8 mouse cellular contexts compared by ENCODE assay signal in genomic region chr15:8967573-8968228, GRCm38 (mm10). TPM values are rescaled to one million over a fixed set of nuclear protein-coding genes. Genes with fewer than 3 reads are reported as not detected.
DNase-seq lines count a peak whose midpoint lies in the region; ATAC-seq lines count a peak whose summit lies in the region.

Gene Ranbp3l (plus strand): TSS chr15:8967949.

- 26% methylated on average over 18 of the region's 18 CpGs for WGBS in intestine, embryonic 14.5 days
- WGBS in limb, embryonic 13.5 days, result 61% methylated on average over 18 of the region's 18 CpGs
- 62% methylated on average over 18 of the region's 18 CpGs for WGBS in neural tube, embryonic 14.5 days

- H3K9me3 ChIP-seq in intestine, embryonic 14.5 days (ENCODE audit: control insufficient read depth, low read length), result no peaks in the 10 kb centered on the region
- no peaks in the 10 kb centered on the region for H3K9me3 ChIP-seq in limb, embryonic 13.5 days
- no peaks in the 10 kb centered on the region for H3K9me3 ChIP-seq in neural tube, embryonic 14.5 days (ENCODE audit: control insufficient read depth, low read length)

- H3K36me3 ChIP-seq in intestine, embryonic 14.5 days (ENCODE audit: control insufficient read depth, insufficient read depth, low read length), result no peaks in the 10 kb centered on the region
- H3K36me3 ChIP-seq in limb, embryonic 13.5 days, result no peaks in the 10 kb centered on the region
- no peaks in the 10 kb centered on the region for H3K36me3 ChIP-seq in neural tube, embryonic 14.5 days (ENCODE audit: control insufficient read depth, insufficient read depth, low read length)

- DNase-seq in layer of hippocampus, adult 8-10 months (ENCODE audit: low spot score in 2 of 2), result peak in 1 of 2 experiments; percentile 12
- DNase-seq in layer of hippocampus, adult 9-11 months, result no peak
- peak; percentile 64 for DNase-seq in cerebellum, adult 9-10 months
- DNase-seq in intestine, embryonic 14.5 days (ENCODE audit: low spot score), result peak; percentile 75
- no peak for DNase-seq in ovary, postnatal 36 days (ENCODE audit: low spot score)
- no peak for DNase-seq in c-Kit-positive CD71-positive TER-119-positive erythroid progenitor cells, embryonic 14.5 days (ENCODE audit: low spot score)

- peak within 1 kb of the TSS; percentile 57 for H3K4me2 ChIP-seq in intestine, embryonic 14.5 days (ENCODE audit: low read length)
- peak within 1 kb of the TSS; percentile 28 for H3K4me2 ChIP-seq in limb, embryonic 13.5 days (replicated peaks)
- peak within 1 kb of the TSS; percentile 15; the same call in 1 of the 2 replicates for H3K4me2 ChIP-seq in neural tube, embryonic 14.5 days (ENCODE audit: low read depth, low read length)

- peaks cover 8% of the 10 kb centered on the region; the same call in 1 of the 2 replicates for H3K4me1 ChIP-seq in intestine, embryonic 14.5 days (replicated peaks; ENCODE audit: control insufficient read depth, insufficient read depth, low read length)
- H3K4me1 ChIP-seq in limb, embryonic 13.5 days, result peaks cover 4% of the 10 kb centered on the region; the same call in 1 of the 2 replicates
- H3K4me1 ChIP-seq in neural tube, embryonic 14.5 days (ENCODE audit: control insufficient read depth, insufficient read depth, low read length), result no peaks in the 10 kb centered on the region

- peak; percentile 64; the same call in 1 of the 2 replicates for ATAC-seq in intestine, embryonic 14.5 days (replicated peaks; ENCODE audit: low FRiP score, low TSS enrichment, low read depth)
- ATAC-seq in limb, embryonic 13.5 days (ENCODE audit: low FRiP score, low read depth), result no peak
- ATAC-seq in neural tube, embryonic 14.5 days (ENCODE audit: low read depth), result peak; percentile 60; the same call in 1 of the 2 replicates

- 0 out of 2 replicates have a peak within 1 kb of the TSS, but pooled peaks have one; percentile 27 for H3K27ac ChIP-seq in intestine, embryonic 14.5 days (ENCODE audit: low read depth)
- H3K27ac ChIP-seq in limb, embryonic 13.5 days, result no peak within 1 kb of the TSS
- peak within 1 kb of the TSS; percentile 36; the same call in 1 of the 2 replicates for H3K27ac ChIP-seq in neural tube, embryonic 14.5 days (ENCODE audit: low read depth, low read length)

- peak within 1 kb of the TSS; percentile 31 for H3K4me3 ChIP-seq in intestine, embryonic 14.5 days (ENCODE audit: low read depth, low read length)
- H3K4me3 ChIP-seq in limb, embryonic 13.5 days, result 0 out of 2 replicates have a peak within 1 kb of the TSS, but pooled peaks have one; percentile 2
- no peak within 1 kb of the TSS for H3K4me3 ChIP-seq in neural tube, embryonic 14.5 days (ENCODE audit: low read depth, low read length)

- H3K9ac ChIP-seq in intestine, embryonic 14.5 days (ENCODE audit: low read length), result peak within 1 kb of the TSS; percentile 1; the same call in 1 of the 2 replicates
- no peak within 1 kb of the TSS for H3K9ac ChIP-seq in limb, embryonic 13.5 days
- no peak within 1 kb of the TSS for H3K9ac ChIP-seq in neural tube, embryonic 14.5 days (replicated peaks; ENCODE audit: low read depth, low read length)

- H3K27me3 ChIP-seq in intestine, embryonic 14.5 days (replicated peaks; ENCODE audit: control insufficient read depth, insufficient read depth, low read length), result no peaks in the 10 kb centered on the region
- no peaks in the 10 kb centered on the region for H3K27me3 ChIP-seq in limb, embryonic 13.5 days
- no peaks in the 10 kb centered on the region for H3K27me3 ChIP-seq in neural tube, embryonic 14.5 days (ENCODE audit: control insufficient read depth, insufficient read depth, low read length)

RNA-seq across cellular contexts. Expression of gene Ranbp3l, which starts in this region (rescaled TPM):
- total RNA-seq in layer of hippocampus, adult 8-10 months (2022), result 10 to 100 TPM; 10.5 to 11.9 (median 11.6) TPM
- polyA plus RNA-seq in intestine, embryonic 14.5 days (2014; fragmentation: Nextera tagmentation; extraction: Ambion mirVana), result 0.30 and 0.62 TPM in 2 replicates
- polyA plus RNA-seq in limb, embryonic 13.5 days (2015; fragmentation: Nextera tagmentation; extraction: Ambion mirVana), result 0.24 and 0.41 TPM in 2 replicates
- 0.21 and 11.2 TPM in 2 replicates for polyA plus RNA-seq in neural tube, embryonic 14.5 days (2014; fragmentation: Nextera tagmentation; extraction: Ambion mirVana)

Comparison
In these comparisons a context has a peak if more than half of its experiments do, and no peak if none do; other contexts are left out.
1. Peak in DNase-seq, ATAC-seq, H3K4me3 ChIP-seq, H3K27ac ChIP-seq, H3K9ac ChIP-seq and H3K4me2 ChIP-seq in intestine, embryonic 14.5 days; RNA of the gene not detected or under 1 TPM.